Mouse (Mus musculus): Measurements from ENCODE around the gene Snx29.

GRCm38 (mm10) chr16:11568601-11569000, 245.9 kb downstream of the Snx29 start:
- TF ChIP-seq TAL1 (IDR thresholded peaks at IDR 0.05; ENCODE audit: low read length) (no peak), GATA1 (IDR thresholded peaks at IDR 0.05; ENCODE audit: low read length) (no peak)

All from erythroblast, embryonic 14.5 days (primary cell).